Mouse (Mus musculus) B cell, adult 62 days (primary cell): ENCODE data around the gene Vmn2r49. TPM values are rescaled to one million over a fixed set of nuclear protein-coding genes. Genes with fewer than 3 reads are reported as not detected.

Experiments
- total RNA-seq: library from RNA; stranded (reverse); gene quantifications from 4 replicates; pipeline ENCODE4 v1.2.4, GENCODE M21; 2023

The Vmn2r49 gene
- not detected in 4 replicates for total RNA-seq

GRCm38 (mm10) chr7:9992157-9992556 lies at the start of gene Vmn2r49:
Vmn2r49 (minus strand) TSS chr7:9992257.

GRCm38 (mm10) chr7:9953485-9953884 lies 38.6 kb downstream of the Vmn2r49 start, which contains the start of gene Vmn2r48:
Vmn2r48 (minus strand) TSS chr7:9953585.

Other genes with a start within 250 kb of the Vmn2r49 start
- gene Vmn2r46, start 221.7 kb downstream of the Vmn2r49 start, total RNA-seq = not detected in 4 replicates
- not detected in 4 replicates for gene Vmn2r47, start 150.9 kb downstream of the Vmn2r49 start, total RNA-seq
- not detected in 4 replicates for gene Vmn2r48, start 38.7 kb downstream of the Vmn2r49 start, total RNA-seq
- gene Vmn2r50, start 61.0 kb upstream of the Vmn2r49 start, total RNA-seq = not detected in 4 replicates
- not detected in 4 replicates for gene Vmn2r51, start 113.5 kb upstream of the Vmn2r49 start, total RNA-seq
- 0.06 to 0.14 TPM (median 0.09 TPM) in 3 of 4 replicates, not detected in the other for gene Vmn2r52, start 184.3 kb upstream of the Vmn2r49 start, total RNA-seq